Mouse (Mus musculus): Measurements from ENCODE around the gene Frs2.

GRCm38 (mm10) chr10:117089628-117090027, 58.7 kb downstream of the Frs2 start:
- no peak for TF ChIP-seq CTCF (conservative IDR thresholded peaks at IDR 0.05; ENCODE audit: low read length)
- no peak for TF ChIP-seq NANOG (IDR thresholded peaks at IDR 0.05; ENCODE audit: borderline replicate concordance, low read length)
- TF ChIP-seq POU5F1 (IDR thresholded peaks at IDR 0.05; ENCODE audit: borderline replicate concordance, low read length) = no peak
